Mouse (Mus musculus) lung, adult 2 months (tissue): ENCODE data around the gene Sspo.

Experiments used
- CTCF ChIP-seq: fragments of 200-500 bp; IDR thresholded peaks from 2 replicates; pipeline ENCODE4 v1.5.1; 2011; ENCODE audit warnings: mild to moderate bottlenecking, low read length, control low read depth; ENCODE audit not compliant: insufficient read depth
- POLR2A ChIP-seq: fragments of 200-500 bp; IDR thresholded peaks from 2 replicates; pipeline ENCODE4 v1.6.1; 2011; ENCODE audit warnings: low read depth, mild to moderate bottlenecking, control low read depth, low read length, borderline replicate concordance; ENCODE audit errors: extremely low read depth

DNA sequence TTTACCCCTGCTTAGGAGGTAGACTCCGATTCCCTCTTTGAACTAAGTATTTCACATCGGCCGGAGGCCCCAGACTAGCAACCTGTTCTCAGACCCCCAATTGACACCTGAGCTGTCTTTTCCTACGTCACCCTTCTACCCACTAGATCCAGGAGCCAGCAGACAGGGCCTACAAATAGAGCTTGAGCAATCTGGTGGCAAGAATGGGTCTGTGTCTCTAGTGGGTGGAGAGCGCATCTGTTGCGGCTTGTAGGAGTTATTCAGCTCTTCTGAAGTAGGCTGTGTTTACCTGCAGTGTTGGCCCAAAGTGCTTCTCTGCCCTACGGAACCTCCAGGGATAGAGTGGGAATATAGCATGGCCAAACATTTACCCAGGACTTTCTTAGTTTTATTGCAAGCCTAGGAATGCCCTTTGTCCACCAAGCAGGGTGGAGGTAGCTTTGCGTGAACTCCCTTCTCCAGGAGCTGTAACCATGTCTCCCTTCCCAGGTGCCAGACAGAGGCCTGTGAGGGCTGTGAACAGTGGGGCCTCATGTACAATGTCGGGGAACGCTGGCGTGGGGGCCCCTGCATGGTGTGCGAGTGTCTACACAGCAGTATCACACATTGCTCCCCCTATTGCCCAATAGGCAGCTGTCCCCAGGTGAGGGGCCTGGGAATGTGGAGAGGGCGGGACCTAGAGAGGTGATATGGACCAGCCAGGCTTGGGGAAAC is 17.1 kb downstream of the Sspo start:
- TF ChIP-seq POLR2A (no peak), CTCF (no peak)
